Mouse (Mus musculus) stomach, adult 2 months (tissue): Measurements from ENCODE around the gene Agfg2. TPM values are rescaled to one million over a fixed set of nuclear protein-coding genes. Genes with fewer than 3 reads are reported as not detected.

Source experiments
- polyA plus RNA-seq: library from polyadenylated mRNA; depleted of rRNA; stranded (reverse); fragments of >200 nt; gene quantifications from 2 replicates; pipeline ENCODE4 v1.2.3, GENCODE M21; 2012; rRNA removed

Agfg2 gene
- 10.0 and 11.3 TPM in 2 replicates for polyA plus RNA-seq

GRCm38 (mm10) chr5:137684294-137685123 lies at the start of gene Agfg2:
Agfg2 (minus strand) TSS chr5:137684726.

GRCm38 (mm10) chr5:137645652-137646091 lies 38.9 kb downstream of the Agfg2 start, which contains the start of gene Irs3:
Irs3 (minus strand) TSS chr5:137645714.

GRCm38 (mm10) chr5:137641054-137641453 lies 43.5 kb downstream of the Agfg2 start, which contains the start of gene Sap25:
Sap25 (plus strand) TSS chr5:137641334.

GRCm38 (mm10) chr5:137628498-137629305 lies 55.8 kb downstream of the Agfg2 start, which contains the start of the genes Fbxo24, Lrch4 and Gm20605:
Fbxo24 (minus strand) TSS chr5:137629002.
Lrch4 (plus strand) TSS chr5:137629121.
Gm20605 (plus strand) TSS chr5:137629175.

GRCm38 (mm10) chr5:137613550-137613949 lies 71.0 kb downstream of the Agfg2 start, which contains the start of gene Pcolce:
Pcolce (minus strand) TSS chr5:137613784.

GRCm38 (mm10) chr5:137600619-137601364 lies 83.7 kb downstream of the Agfg2 start, which contains the start of gene Mospd3:
Mospd3 (minus strand) TSS chr5:137601058.

Other genes with a start within 250 kb of the Agfg2 start
- 0.40 and 0.66 TPM in 2 replicates for gene Zan, start 207.7 kb downstream of the Agfg2 start, polyA plus RNA-seq
- gene Pop7, start 182.2 kb downstream of the Agfg2 start, polyA plus RNA-seq, result 24.5 and 34.1 TPM in 2 replicates
- gene Gigyf1, start 166.2 kb downstream of the Agfg2 start, polyA plus RNA-seq, result 9.9 and 13.0 TPM in 2 replicates
- gene Epo, start 151.5 kb downstream of the Agfg2 start, polyA plus RNA-seq, result not detected in 2 replicates
- gene Gnb2, start 151.2 kb downstream of the Agfg2 start, polyA plus RNA-seq, result 621 and 843 TPM in 2 replicates
- 0.78 and 1.4 TPM in 2 replicates for gene Actl6b, start 131.2 kb downstream of the Agfg2 start, polyA plus RNA-seq
- 0.61 and 0.76 TPM in 2 replicates for gene Tfr2, start 114.9 kb downstream of the Agfg2 start, polyA plus RNA-seq
- 93.4 and 111 TPM in 2 replicates for gene Mospd3, start 83.7 kb downstream of the Agfg2 start, polyA plus RNA-seq
- 82.5 and 87.8 TPM in 2 replicates for gene Pcolce, start 70.9 kb downstream of the Agfg2 start, polyA plus RNA-seq
- gene Fbxo24, start 55.7 kb downstream of the Agfg2 start, polyA plus RNA-seq, result 0.65 and 0.66 TPM in 2 replicates
- gene Lrch4, start 55.6 kb downstream of the Agfg2 start, polyA plus RNA-seq, result 19.9 and 26.0 TPM in 2 replicates
- 13.3 and 15.3 TPM in 2 replicates for gene Gm20605, start 55.6 kb downstream of the Agfg2 start, polyA plus RNA-seq
- gene Sap25, start 43.4 kb downstream of the Agfg2 start, polyA plus RNA-seq, result 68.8 and 109 TPM in 2 replicates
- 0.51 and 0.54 TPM in 2 replicates for gene Irs3, start 39.0 kb downstream of the Agfg2 start, polyA plus RNA-seq
- 3.5 and 5.9 TPM in 2 replicates for gene Nyap1, start 56.9 kb upstream of the Agfg2 start, polyA plus RNA-seq
- gene Tsc22d4, start 61.0 kb upstream of the Agfg2 start, polyA plus RNA-seq, result 77.2 and 105 TPM in 2 replicates
- 33.3 and 51.9 TPM in 2 replicates for gene Ppp1r35, start 94.1 kb upstream of the Agfg2 start, polyA plus RNA-seq
- gene Mepce, start 102.9 kb upstream of the Agfg2 start, polyA plus RNA-seq, result 9.1 and 12.3 TPM in 2 replicates
- gene Zcwpw1, start 103.1 kb upstream of the Agfg2 start, polyA plus RNA-seq, result 0.03 and 0.16 TPM in 2 replicates
- gene Pilra, start 151.6 kb upstream of the Agfg2 start, polyA plus RNA-seq, result 0.38 and 1.1 TPM in 2 replicates
- 1.5 and 2.7 TPM in 2 replicates for gene Pilrb1, start 173.4 kb upstream of the Agfg2 start, polyA plus RNA-seq
- 0.54 and 1.1 TPM in 2 replicates for gene Pilrb2, start 187.1 kb upstream of the Agfg2 start, polyA plus RNA-seq
- gene Cyp3a13, start 236.9 kb upstream of the Agfg2 start, polyA plus RNA-seq, result 0.75 and 0.96 TPM in 2 replicates